Mouse (Mus musculus): ENCODE measurements around the gene Olfr1336.

- no peak for TF ChIP-seq CTCF (IDR thresholded peaks at IDR 0.05; ENCODE audit: insufficient read depth, low read depth, low read length)
- no peak for TF ChIP-seq POLR2A (IDR thresholded peaks at IDR 0.05; ENCODE audit: insufficient read depth, low read depth, low read length)
Observed at GRCm38 (mm10) chr7:6414626-6415441, 41.1 kb upstream of the Olfr1336 start.

All from olfactory bulb, adult 2 months (tissue).